Comparison of ENCODE assay signal across 18 mouse cellular contexts in the genomic region with DNA sequence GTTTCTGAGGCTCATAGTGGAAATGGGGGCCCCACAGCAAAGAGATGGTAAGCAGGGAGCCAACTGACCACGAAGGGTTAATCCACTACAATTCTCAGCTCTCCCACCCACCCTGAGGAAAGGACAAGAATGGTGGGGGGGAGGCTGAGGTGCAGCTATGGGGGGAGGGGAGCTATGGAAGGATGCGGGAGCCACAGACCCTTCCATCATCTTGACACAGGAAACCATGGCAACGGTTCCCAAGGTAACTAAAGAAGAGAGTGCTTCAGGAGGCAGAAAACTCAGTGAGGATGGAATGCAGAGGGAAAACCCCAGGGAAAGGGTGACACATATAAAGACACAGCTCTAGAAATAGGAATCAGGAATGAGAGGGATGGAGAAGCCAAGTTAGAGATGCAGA. TPM values are rescaled to one million over a fixed set of nuclear protein-coding genes. Genes with fewer than 3 reads are reported as not detected.
DNase-seq lines count a peak whose midpoint lies in the region; ATAC-seq and TF ChIP-seq lines count a peak whose summit lies in the region.
"Had no signal": no experiment of that assay in that cellular context is flagged by ENCODE, and none has a peak within 500 bp of the region (broad histone marks: within the 10 kb centered on the region; RNA-seq: fewer than 3 reads in every experiment).

No protein-coding gene starts in this region.

- H3K4me3 ChIP-seq in forebrain, postnatal 0 days (ENCODE audit: low read depth, low read length): no peak overlapping the region
- H3K4me3 ChIP-seq in midbrain, embryonic 11.5 days (ENCODE audit: low read depth, low read length): no peak overlapping the region
- H3K4me3 ChIP-seq: limb, embryonic 12.5 days; stomach, embryonic 15.5 days had no signal

- DNase-seq in MN1 (ENCODE audit: low spot score): peak; percentile 51
- peak; percentile 73 for DNase-seq in embryo, embryonic 10.5 days (ENCODE audit: low spot score)
- peak; percentile 50 for DNase-seq in forebrain, postnatal 0 days
- peak; percentile 85 for DNase-seq in midbrain, embryonic 11.5 days (ENCODE audit: low spot score, missing footprints)
- no peak for DNase-seq in kidney, postnatal 4 days
- no peak for DNase-seq in spleen, adult 18-20 months
- no peak for DNase-seq in layer of hippocampus, adult 9-11 months
- no peak for DNase-seq in gastrocnemius, adult 8-10 months (ENCODE audit: low spot score in 2 of 2)
- DNase-seq: gastrocnemius, postnatal 36 days; layer of hippocampus, postnatal 36 days; liver, postnatal 0 days; right cerebral cortex, postnatal 4 days had no signal

- no peak overlapping the region for H3K27ac ChIP-seq in forebrain, postnatal 0 days (ENCODE audit: low read depth, low read length)
- no peak overlapping the region for H3K27ac ChIP-seq in midbrain, embryonic 11.5 days (ENCODE audit: low read depth, low read length)
- H3K27ac ChIP-seq: kidney, postnatal 0 days; limb, embryonic 12.5 days; stomach, embryonic 15.5 days had no signal

- no peak overlapping the region for H3K4me2 ChIP-seq in forebrain, postnatal 0 days (ENCODE audit: low read depth)
- H3K4me2 ChIP-seq in midbrain, embryonic 11.5 days: no peak overlapping the region
- H3K4me2 ChIP-seq: limb, embryonic 12.5 days; stomach, embryonic 15.5 days had no signal

- peaks cover 22% of the 10 kb centered on the region for H3K36me3 ChIP-seq in forebrain, postnatal 0 days (ENCODE audit: insufficient read depth)
- no peaks in the 10 kb centered on the region for H3K36me3 ChIP-seq in midbrain, embryonic 11.5 days (ENCODE audit: control insufficient read depth, insufficient read depth, low read length)
- H3K36me3 ChIP-seq: limb, embryonic 12.5 days; stomach, embryonic 15.5 days had no signal

- no peaks in the 10 kb centered on the region for H3K9me3 ChIP-seq in forebrain, postnatal 0 days (ENCODE audit: low read length)
- H3K9me3 ChIP-seq in midbrain, embryonic 11.5 days (ENCODE audit: control insufficient read depth, low read length): no peaks in the 10 kb centered on the region
- H3K9me3 ChIP-seq: limb, embryonic 12.5 days; stomach, embryonic 15.5 days had no signal

- no peaks in the 10 kb centered on the region for H3K27me3 ChIP-seq in forebrain, postnatal 0 days (ENCODE audit: insufficient read depth, low read length)
- H3K27me3 ChIP-seq in midbrain, embryonic 11.5 days (ENCODE audit: control insufficient read depth, insufficient read depth, low read length): no peaks in the 10 kb centered on the region
- H3K27me3 ChIP-seq: limb, embryonic 12.5 days; stomach, embryonic 15.5 days had no signal

- TF ChIP-seq CTCF in forebrain, postnatal 0 days (IDR thresholded peaks at IDR 0.05; ENCODE audit: low read depth): no peak

- H3K9ac ChIP-seq in forebrain, postnatal 0 days: no peak overlapping the region
- no peak overlapping the region for H3K9ac ChIP-seq in midbrain, embryonic 11.5 days (ENCODE audit: low read length)
- H3K9ac ChIP-seq: limb, embryonic 12.5 days; liver, postnatal 0 days; stomach, embryonic 15.5 days had no signal

- 63% methylated on average over 3 of the region's 3 CpGs for WGBS in forebrain, postnatal 0 days
- 47% methylated on average over 3 of the region's 3 CpGs for WGBS in midbrain, embryonic 11.5 days

- H3K4me1 ChIP-seq in forebrain, postnatal 0 days (ENCODE audit: insufficient read depth): no peaks in the 10 kb centered on the region
- peaks cover 9% of the 10 kb centered on the region for H3K4me1 ChIP-seq in midbrain, embryonic 11.5 days (ENCODE audit: control insufficient read depth, insufficient read depth, low read length)
- H3K4me1 ChIP-seq: limb, embryonic 12.5 days; stomach, embryonic 15.5 days had no signal

- peak; percentile 75; the same call in 1 of the 2 replicates for ATAC-seq in forebrain, postnatal 0 days
- peak; percentile 84 for ATAC-seq in midbrain, embryonic 11.5 days (ENCODE audit: low FRiP score)
- ATAC-seq: inflammation-experienced regulatory T-cells, adult 6 months; liver, postnatal 0 days had no signal

RNA-seq across cellular contexts. Expression of a gene that starts 27.2 kb away (rescaled TPM):
- not detected in 2 replicates for total RNA-seq in forebrain, postnatal 0 days (2014; rRNA removed)
- polyA plus RNA-seq in forebrain, postnatal 0 days (2015; fragmentation: Nextera tagmentation; extraction: Ambion mirVana): not detected in 2 replicates
- not detected in 2 replicates for polyA plus RNA-seq in midbrain, embryonic 11.5 days (2014; fragmentation: Nextera tagmentation; extraction: Ambion mirVana)
- total RNA-seq in gastrocnemius, adult 8-10 months (2022): not detected
- total RNA-seq: gastrocnemius, postnatal 36 days; layer of hippocampus, postnatal 36 days had no signal
- polyA plus RNA-seq: heart, embryonic 14.5 days; urinary bladder, adult 2 months had no signal

RNA-seq across cellular contexts. Expression of a gene that starts 31.2 kb away (rescaled TPM):
- total RNA-seq in forebrain, postnatal 0 days (2014; rRNA removed): 225 and 256 TPM in 2 replicates
- 75.9 and 100 TPM in 2 replicates for polyA plus RNA-seq in forebrain, postnatal 0 days (2015; fragmentation: Nextera tagmentation; extraction: Ambion mirVana)
- 18.3 and 21.3 TPM in 2 replicates for polyA plus RNA-seq in midbrain, embryonic 11.5 days (2014; fragmentation: Nextera tagmentation; extraction: Ambion mirVana)
- 1 to 10 TPM; 1.7 to 3.1 (median 2.6) TPM for total RNA-seq in gastrocnemius, adult 8-10 months (2022)

RNA-seq across cellular contexts. Expression of a gene that starts 39.9 kb away (rescaled TPM):
- 239 and 252 TPM in 2 replicates for total RNA-seq in forebrain, postnatal 0 days (2014; rRNA removed)
- 3.4 and 4.0 TPM in 2 replicates for polyA plus RNA-seq in forebrain, postnatal 0 days (2015; fragmentation: Nextera tagmentation; extraction: Ambion mirVana)
- polyA plus RNA-seq in midbrain, embryonic 11.5 days (2014; fragmentation: Nextera tagmentation; extraction: Ambion mirVana): 0.86 and 1.1 TPM in 2 replicates
- total RNA-seq in gastrocnemius, adult 8-10 months (2022): 1 to 10 TPM in 1 of 4 experiments, under 1 TPM in 3; 0.44 to 1.0 (median 0.81) TPM

RNA-seq across cellular contexts. Expression of a gene that starts 57.0 kb away (rescaled TPM):
- total RNA-seq in forebrain, postnatal 0 days (2014; rRNA removed): 2.0 and 4.8 TPM in 2 replicates
- 1.1 and 1.6 TPM in 2 replicates for polyA plus RNA-seq in forebrain, postnatal 0 days (2015; fragmentation: Nextera tagmentation; extraction: Ambion mirVana)
- 1.7 and 2.1 TPM in 2 replicates for polyA plus RNA-seq in midbrain, embryonic 11.5 days (2014; fragmentation: Nextera tagmentation; extraction: Ambion mirVana)
- total RNA-seq in gastrocnemius, adult 8-10 months (2022): 1 to 10 TPM in 1 of 4 experiments, under 1 TPM in 3; 0.22 to 1.1 (median 0.57) TPM

RNA-seq across cellular contexts. Expression of a gene that starts 57.1 kb away (rescaled TPM):
- total RNA-seq in forebrain, postnatal 0 days (2014; rRNA removed): 68.9 and 71.2 TPM in 2 replicates
- polyA plus RNA-seq in forebrain, postnatal 0 days (2015; fragmentation: Nextera tagmentation; extraction: Ambion mirVana): 92.1 and 100 TPM in 2 replicates
- polyA plus RNA-seq in midbrain, embryonic 11.5 days (2014; fragmentation: Nextera tagmentation; extraction: Ambion mirVana): 117 and 121 TPM in 2 replicates
- total RNA-seq in gastrocnemius, adult 8-10 months (2022): 10 to 100 TPM; 46.6 to 61.8 (median 47.7) TPM

Comparison
In these comparisons a context has a peak if more than half of its experiments do, and no peak if none do; other contexts are left out.
1. DNase-seq: peak in MN1 (single experiment), embryo, embryonic 10.5 days (single experiment), forebrain, postnatal 0 days (single experiment) and midbrain, embryonic 11.5 days (single experiment); none in kidney, postnatal 4 days (0 of 2), spleen, adult 18-20 months (0 of 2), layer of hippocampus, adult 9-11 months (single experiment) and gastrocnemius, adult 8-10 months (0 of 2).
2. RNA of a gene that starts 31.2 kb away (total RNA-seq): 225 to 256 TPM in forebrain, postnatal 0 days; 1.7 to 3.1 TPM in gastrocnemius, adult 8-10 months; every median in the first group is over 10 times any median in the second.
3. RNA of a gene that starts 39.9 kb away (total RNA-seq): 239 to 252 TPM in forebrain, postnatal 0 days; 0.44 to 1.0 TPM in gastrocnemius, adult 8-10 months; every median in the first group is over 100 times any median in the second.